Mouse (Mus musculus): ENCODE data around the gene Pabpc4. TPM values are rescaled to one million over a fixed set of nuclear protein-coding genes. Genes with fewer than 3 reads are reported as not detected.
"Not testable (repeated sequence)": the region's sequence is repeated elsewhere in the genome, so short reads cannot be mapped to it uniquely, and the experiment has no call there.

The Pabpc4 gene
- polyA plus RNA-seq, 1 experiment, result 221 TPM

DNA sequence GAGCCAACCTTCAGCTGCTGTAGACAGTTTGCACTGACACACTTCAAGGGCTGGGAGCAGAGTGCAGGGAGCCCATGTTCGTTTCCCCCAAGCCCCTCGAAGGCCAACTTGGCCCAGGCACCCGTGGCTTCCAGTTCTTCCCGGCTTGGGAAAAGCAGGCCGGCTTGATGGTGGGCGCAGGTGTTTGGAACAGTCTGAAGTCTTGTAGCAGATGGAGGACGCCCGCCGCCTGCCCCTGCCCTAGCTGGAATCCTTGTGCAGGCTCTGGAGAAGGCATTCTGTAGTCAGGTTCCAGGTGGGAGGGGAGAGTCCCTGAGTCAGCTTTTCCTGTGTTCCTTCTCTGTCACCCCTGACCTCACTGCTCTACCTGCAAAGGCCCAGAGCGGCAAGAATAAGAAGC lies 44.8 kb downstream of the Pabpc4 start:
- no peaks in the 10 kb centered on the region for H3K27me3 ChIP-seq (ENCODE audit: control insufficient read depth, insufficient read depth, low read length, poor library complexity, severe bottlenecking)
- no peak overlapping the region for H3K9ac ChIP-seq (ENCODE audit: low read depth, poor library complexity, severe bottlenecking)
- peaks cover 11% of the 10 kb centered on the region for H3K36me3 ChIP-seq (ENCODE audit: control insufficient read depth, insufficient read depth, low read length, poor library complexity, severe bottlenecking)
- TF ChIP-seq EP300 (IDR thresholded peaks at IDR 0.05; ENCODE audit: insufficient read depth, low read depth, low read length), result no peak
- TF ChIP-seq CTCF (IDR thresholded peaks at IDR 0.05; ENCODE audit: low read depth, low read length), result no peak
- TF ChIP-seq POLR2A (IDR thresholded peaks at IDR 0.05; ENCODE audit: insufficient read depth, low read length), result no peak
- no peaks in the 10 kb centered on the region for H3K4me1 ChIP-seq (ENCODE audit: control insufficient read depth, insufficient read depth, low read length)
- H3K27ac ChIP-seq (ENCODE audit: insufficient read depth, low read length), result no peak overlapping the region
- H3K9me3 ChIP-seq (replicated peaks; ENCODE audit: control insufficient read depth, insufficient read depth, low read length, poor library complexity, severe bottlenecking), result peaks cover 6% of the 10 kb centered on the region
- H3K4me3 ChIP-seq (ENCODE audit: low read depth, low read length), result no peak overlapping the region

DNA sequence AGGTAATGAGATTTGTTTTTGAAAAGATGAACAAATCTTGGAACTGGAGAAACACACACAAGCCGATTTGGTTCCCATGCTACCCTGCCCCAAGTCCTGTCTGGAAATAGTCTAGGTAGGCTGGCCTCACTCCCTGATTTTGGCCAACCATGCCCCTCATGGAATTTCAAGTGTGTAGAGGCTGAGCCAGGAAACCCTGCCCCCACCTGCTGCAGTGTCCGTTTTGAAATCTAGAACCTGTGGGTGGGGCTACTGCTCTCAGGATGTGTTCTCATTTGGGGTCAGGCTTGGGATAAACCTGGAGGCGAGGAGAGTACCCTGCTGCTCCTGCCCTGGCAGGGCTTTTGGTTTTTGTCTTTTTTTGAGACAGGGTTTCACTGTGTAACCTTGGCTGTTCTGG lies 46.1 kb downstream of the Pabpc4 start:
- no peaks in the 10 kb centered on the region for H3K36me3 ChIP-seq (ENCODE audit: control insufficient read depth, insufficient read depth, low read length, poor library complexity, severe bottlenecking)
- H3K9me3 ChIP-seq (replicated peaks; ENCODE audit: control insufficient read depth, insufficient read depth, low read length, poor library complexity, severe bottlenecking), result peaks cover 5% of the 10 kb centered on the region
- H3K4me1 ChIP-seq (ENCODE audit: control insufficient read depth, insufficient read depth, low read length), result no peaks in the 10 kb centered on the region
- H3K4me3 ChIP-seq (ENCODE audit: low read depth, low read length), result no peak overlapping the region
- TF ChIP-seq CTCF (IDR thresholded peaks at IDR 0.05; ENCODE audit: low read depth, low read length) (no peak), EP300 (IDR thresholded peaks at IDR 0.05; ENCODE audit: insufficient read depth, low read depth, low read length) (no peak), POLR2A (IDR thresholded peaks at IDR 0.05; ENCODE audit: insufficient read depth, low read length) (no peak)
- no peaks in the 10 kb centered on the region for H3K27me3 ChIP-seq (ENCODE audit: control insufficient read depth, insufficient read depth, low read length, poor library complexity, severe bottlenecking)
- no peak overlapping the region for H3K9ac ChIP-seq (ENCODE audit: low read depth, poor library complexity, severe bottlenecking)
- no peak overlapping the region for H3K27ac ChIP-seq (ENCODE audit: insufficient read depth, low read length)

DNA sequence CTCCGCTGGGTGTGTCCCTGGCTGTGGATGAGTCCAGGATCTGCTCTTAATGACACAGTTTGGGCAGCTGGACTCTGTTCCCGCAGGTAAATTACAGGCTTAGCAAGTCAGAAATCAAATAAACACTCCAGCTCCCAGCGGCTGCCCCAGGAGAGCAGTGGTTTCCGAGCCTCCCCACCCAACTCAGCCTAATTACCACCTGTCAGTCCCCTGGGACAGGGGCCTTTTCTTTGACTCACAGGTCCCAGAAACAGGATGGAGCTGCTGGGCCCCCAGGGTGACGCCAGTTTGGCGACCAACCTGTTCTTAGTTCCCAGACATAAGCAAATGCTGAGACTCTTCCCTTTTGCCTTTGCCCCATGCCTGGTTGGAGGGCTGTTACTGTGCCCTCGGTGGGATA lies 49.7 kb downstream of the Pabpc4 start:
- TF ChIP-seq EP300 (IDR thresholded peaks at IDR 0.05; ENCODE audit: insufficient read depth, low read depth, low read length) (no peak), CTCF (IDR thresholded peaks at IDR 0.05; ENCODE audit: low read depth, low read length) (no peak), POLR2A (IDR thresholded peaks at IDR 0.05; ENCODE audit: insufficient read depth, low read length) (no peak)
- no peaks in the 10 kb centered on the region for H3K9me3 ChIP-seq (replicated peaks; ENCODE audit: control insufficient read depth, insufficient read depth, low read length, poor library complexity, severe bottlenecking)
- H3K36me3 ChIP-seq (ENCODE audit: control insufficient read depth, insufficient read depth, low read length, poor library complexity, severe bottlenecking), result no peaks in the 10 kb centered on the region
- H3K4me1 ChIP-seq (ENCODE audit: control insufficient read depth, insufficient read depth, low read length), result no peaks in the 10 kb centered on the region
- H3K27ac ChIP-seq (ENCODE audit: insufficient read depth, low read length), result no peak overlapping the region
- H3K9ac ChIP-seq (ENCODE audit: low read depth, poor library complexity, severe bottlenecking), result no peak overlapping the region
- H3K4me3 ChIP-seq (ENCODE audit: low read depth, low read length), result no peak overlapping the region
- H3K27me3 ChIP-seq (ENCODE audit: control insufficient read depth, insufficient read depth, low read length, poor library complexity, severe bottlenecking), result no peaks in the 10 kb centered on the region

DNA sequence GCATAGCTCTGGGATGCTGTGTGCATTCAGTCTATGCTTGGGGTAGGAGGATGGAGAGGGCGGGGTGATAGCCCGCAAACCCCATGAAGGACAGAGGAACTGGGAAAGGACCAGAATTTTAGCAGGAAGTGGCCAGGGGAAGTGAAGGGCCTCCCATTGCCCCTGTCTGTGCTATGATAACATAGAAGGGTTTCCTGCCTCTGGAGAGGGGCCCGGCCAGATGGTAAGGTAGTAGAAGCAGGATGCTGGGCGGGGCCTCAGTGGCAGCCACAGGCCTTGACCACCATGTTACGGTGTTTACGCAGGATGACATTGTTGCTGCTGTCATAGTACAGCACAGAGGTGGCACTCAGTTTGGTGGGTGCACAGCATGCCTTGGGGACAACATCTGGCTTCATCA lies 50.9 kb downstream of the Pabpc4 start:
- Histone ChIP-seq H3K27me3 (ENCODE audit: control insufficient read depth, insufficient read depth, low read length, poor library complexity, severe bottlenecking) (no peaks in the 10 kb centered on the region), H3K27ac (ENCODE audit: insufficient read depth, low read length) (no peak overlapping the region), H3K36me3 (ENCODE audit: control insufficient read depth, insufficient read depth, low read length, poor library complexity, severe bottlenecking) (no peaks in the 10 kb centered on the region), H3K9me3 (replicated peaks; ENCODE audit: control insufficient read depth, insufficient read depth, low read length, poor library complexity, severe bottlenecking) (no peaks in the 10 kb centered on the region), H3K4me1 (ENCODE audit: control insufficient read depth, insufficient read depth, low read length) (no peaks in the 10 kb centered on the region), H3K4me3 (ENCODE audit: low read depth, low read length) (no peak overlapping the region), H3K9ac (ENCODE audit: low read depth, poor library complexity, severe bottlenecking) (no peak overlapping the region)
- TF ChIP-seq CTCF (IDR thresholded peaks at IDR 0.05; ENCODE audit: low read depth, low read length), result no peak
- TF ChIP-seq POLR2A (IDR thresholded peaks at IDR 0.05; ENCODE audit: insufficient read depth, low read length), result no peak
- TF ChIP-seq EP300 (IDR thresholded peaks at IDR 0.05; ENCODE audit: insufficient read depth, low read depth, low read length), result no peak

DNA sequence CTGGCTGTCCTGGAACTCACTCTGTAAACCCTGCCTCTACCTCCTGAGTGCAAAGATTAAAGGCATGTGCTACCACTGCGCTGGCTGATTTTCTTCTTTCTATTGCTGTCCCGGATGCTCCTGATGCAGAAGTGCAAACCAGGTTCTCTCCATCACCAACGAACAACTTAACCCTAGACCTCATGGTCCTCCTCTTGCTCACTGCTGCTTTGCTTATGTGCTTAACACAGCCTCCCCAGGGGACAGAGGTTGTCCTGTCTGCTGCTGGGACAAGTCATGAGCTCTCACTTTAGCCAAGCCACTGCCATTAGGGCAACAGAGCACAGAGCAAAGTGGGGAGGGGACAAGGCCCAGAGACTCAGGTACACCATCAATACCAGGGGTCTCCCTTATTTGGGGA lies 52.3 kb downstream of the Pabpc4 start:
- Histone ChIP-seq H3K27me3 (ENCODE audit: control insufficient read depth, insufficient read depth, low read length, poor library complexity, severe bottlenecking) (no peaks in the 10 kb centered on the region), H3K9me3 (replicated peaks; ENCODE audit: control insufficient read depth, insufficient read depth, low read length, poor library complexity, severe bottlenecking) (no peaks in the 10 kb centered on the region), H3K9ac (ENCODE audit: low read depth, poor library complexity, severe bottlenecking) (no peak overlapping the region), H3K4me1 (ENCODE audit: control insufficient read depth, insufficient read depth, low read length) (no peaks in the 10 kb centered on the region), H3K27ac (ENCODE audit: insufficient read depth, low read length) (no peak overlapping the region), H3K36me3 (ENCODE audit: control insufficient read depth, insufficient read depth, low read length, poor library complexity, severe bottlenecking) (no peaks in the 10 kb centered on the region), H3K4me3 (ENCODE audit: low read depth, low read length) (no peak overlapping the region)
- TF ChIP-seq EP300 (IDR thresholded peaks at IDR 0.05; ENCODE audit: insufficient read depth, low read depth, low read length) (no peak), POLR2A (IDR thresholded peaks at IDR 0.05; ENCODE audit: insufficient read depth, low read length) (no peak), CTCF (IDR thresholded peaks at IDR 0.05; ENCODE audit: low read depth, low read length) (no peak)

DNA sequence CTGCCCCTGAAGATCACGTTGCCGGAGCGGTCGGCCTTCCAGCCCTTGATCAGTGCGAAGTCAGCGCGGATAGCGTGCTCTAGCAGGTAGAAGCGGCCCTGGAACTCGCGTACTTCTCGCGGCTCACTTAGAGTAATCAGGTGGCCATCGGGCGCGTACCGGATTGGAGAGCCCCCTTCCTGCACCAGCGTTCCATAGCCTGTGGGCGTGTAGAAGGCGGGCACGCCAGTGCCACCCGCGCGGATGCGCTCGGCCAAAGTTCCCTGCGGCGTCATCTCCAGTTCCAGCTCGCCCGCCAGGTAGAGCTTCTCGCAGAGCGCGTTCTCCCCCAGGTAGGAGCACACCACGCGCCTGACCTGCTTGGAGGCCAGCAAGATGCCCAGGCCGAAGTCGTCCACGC lies 60.8 kb downstream of the Pabpc4 start:
- H3K4me3 ChIP-seq (ENCODE audit: low read depth, low read length), result peak overlapping the region; percentile 1; the same call in 1 of the 2 replicates
- not testable (repeated sequence) for H3K27ac ChIP-seq (ENCODE audit: insufficient read depth, low read length); H3K9me3 ChIP-seq (replicated peaks; ENCODE audit: control insufficient read depth, insufficient read depth, low read length, poor library complexity, severe bottlenecking); H3K9ac ChIP-seq (ENCODE audit: low read depth, poor library complexity, severe bottlenecking); H3K4me1 ChIP-seq (ENCODE audit: control insufficient read depth, insufficient read depth, low read length); H3K27me3 ChIP-seq (ENCODE audit: control insufficient read depth, insufficient read depth, low read length, poor library complexity, severe bottlenecking); H3K36me3 ChIP-seq (ENCODE audit: control insufficient read depth, insufficient read depth, low read length, poor library complexity, severe bottlenecking)

Data from ES-Bruce4 (cell line).